Mouse (Mus musculus): Measurements from ENCODE around the gene Sec24d.
"Not testable (repeated sequence)": the region's sequence is repeated elsewhere in the genome, so short reads cannot be mapped to it uniquely, and the experiment has no call there.

Sec24d gene

GRCm38 (mm10) chr3:123337853-123338252, 70.6 kb downstream of the Sec24d start:
- DNase-seq (ENCODE audit: low read depth, low spot score), result no peak

GRCm38 (mm10) chr3:123338666-123339195, 71.5 kb downstream of the Sec24d start:
- DNase-seq (ENCODE audit: low read depth, low spot score), result no peak

GRCm38 (mm10) chr3:123341049-123341448, 73.8 kb downstream of the Sec24d start:
- DNase-seq (ENCODE audit: low read depth, low spot score), result no peak

GRCm38 (mm10) chr3:123343690-123344089, 76.4 kb downstream of the Sec24d start:
- DNase-seq (ENCODE audit: low read depth, low spot score), result no peak

- DNase-seq (ENCODE audit: low read depth, low spot score), result no peak
Observed at GRCm38 (mm10) chr3:123348080-123348802, 81.0 kb downstream of the Sec24d start.

GRCm38 (mm10) chr3:123350602-123351001, 83.3 kb downstream of the Sec24d start:
- no peak for DNase-seq (ENCODE audit: low read depth, low spot score)

- DNase-seq (ENCODE audit: low read depth, low spot score), result no peak
Observed at GRCm38 (mm10) chr3:123351519-123351918, 84.3 kb downstream of the Sec24d start.

GRCm38 (mm10) chr3:123353183-123353582, 85.9 kb downstream of the Sec24d start:
- DNase-seq (ENCODE audit: low read depth, low spot score), result peak; percentile 73

- no peak for DNase-seq (ENCODE audit: low read depth, low spot score)
Observed at GRCm38 (mm10) chr3:123353661-123354060, 86.4 kb downstream of the Sec24d start.

- no peak for DNase-seq (ENCODE audit: low read depth, low spot score)
Observed at GRCm38 (mm10) chr3:123354388-123354787, 87.1 kb downstream of the Sec24d start.

- DNase-seq (ENCODE audit: low read depth, low spot score), result peak; percentile 75
Observed at GRCm38 (mm10) chr3:123356377-123356991, 89.2 kb downstream of the Sec24d start.

GRCm38 (mm10) chr3:123366820-123367219, 99.6 kb downstream of the Sec24d start:
- not testable (repeated sequence) for DNase-seq (ENCODE audit: low read depth, low spot score)

GRCm38 (mm10) chr3:123369161-123369560, 101.9 kb downstream of the Sec24d start:
- DNase-seq (ENCODE audit: low read depth, low spot score), result no peak

- DNase-seq (ENCODE audit: low read depth, low spot score), result no peak
Observed at GRCm38 (mm10) chr3:123370927-123371326, 103.7 kb downstream of the Sec24d start.

GRCm38 (mm10) chr3:123371766-123372535, 104.7 kb downstream of the Sec24d start:
- DNase-seq (ENCODE audit: low read depth, low spot score), result no peak

- DNase-seq (ENCODE audit: low read depth, low spot score), result no peak
Observed at GRCm38 (mm10) chr3:123376562-123376961, 109.3 kb downstream of the Sec24d start.

- DNase-seq (ENCODE audit: low read depth, low spot score), result peak; percentile 69
Observed at GRCm38 (mm10) chr3:123384435-123384834, 117.2 kb downstream of the Sec24d start.

GRCm38 (mm10) chr3:123385118-123385485, 117.8 kb downstream of the Sec24d start:
- DNase-seq (ENCODE audit: low read depth, low spot score), result no peak

GRCm38 (mm10) chr3:123385486-123386156, 118.4 kb downstream of the Sec24d start, which contains the start of gene Mettl14:
Gene Mettl14 (minus strand): TSS chr3:123386108.
- DNase-seq (ENCODE audit: low read depth, low spot score), result peak; percentile 99

GRCm38 (mm10) chr3:123386157-123386780, 119.0 kb downstream of the Sec24d start:
- DNase-seq (ENCODE audit: low read depth, low spot score), result not testable (repeated sequence)

- DNase-seq (ENCODE audit: low read depth, low spot score), result no peak
Observed at GRCm38 (mm10) chr3:123391180-123391579, 123.9 kb downstream of the Sec24d start.

Measured in A20 (cell line).